Mouse (Mus musculus): ENCODE data around the gene Ints7. TPM values are rescaled to one million over a fixed set of nuclear protein-coding genes. Genes with fewer than 3 reads are reported as not detected.

Ints7 gene
- polyA plus RNA-seq, 1 experiment from 2014 or later: 38.5 TPM

DNA sequence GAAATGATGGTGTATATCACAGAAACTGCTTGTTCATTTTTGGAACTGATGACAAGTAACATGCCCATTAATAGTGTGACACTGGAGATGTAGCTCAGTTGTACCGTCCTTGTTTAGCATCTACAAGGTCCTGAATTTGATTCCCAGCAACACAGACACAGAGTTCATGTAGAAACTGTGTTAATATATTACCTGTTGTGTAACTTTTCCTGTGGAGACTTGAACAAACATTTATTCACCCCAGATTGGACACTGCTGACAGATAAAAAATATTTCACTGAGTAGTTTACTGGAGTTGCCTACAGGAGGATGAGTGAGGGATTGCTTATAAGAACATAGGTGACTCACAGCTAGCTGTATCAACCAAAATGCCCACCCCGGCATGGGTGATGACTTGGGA is 13.3 kb downstream of the Ints7 start:
- no peak for ATAC-seq (replicated peaks; ENCODE audit: insufficient number of reproducible peaks, low FRiP score, low TSS enrichment)
- H3K36me3 ChIP-seq (ENCODE audit: control insufficient read depth, insufficient read depth, low read length): peaks cover 24% of the 10 kb centered on the region
- no peak overlapping the region for H3K4me2 ChIP-seq
- peaks cover 5% of the 10 kb centered on the region; the same call in 1 of the 2 replicates for H3K4me1 ChIP-seq (ENCODE audit: control insufficient read depth, insufficient read depth, low read length)
- no peak overlapping the region for H3K27ac ChIP-seq (ENCODE audit: low read depth, low read length)
- H3K9ac ChIP-seq (ENCODE audit: low read depth, low read length): no peak overlapping the region
- no peak overlapping the region for H3K4me3 ChIP-seq (ENCODE audit: low read depth, low read length)
- 96% methylated on average over 2 of the region's 2 CpGs for WGBS (ENCODE audit: insufficient replicate concordance)
- no peaks in the 10 kb centered on the region for H3K9me3 ChIP-seq (replicated peaks; ENCODE audit: control insufficient read depth, low read length)
- H3K27me3 ChIP-seq (ENCODE audit: control insufficient read depth, insufficient read depth, low read length): no peaks in the 10 kb centered on the region

DNA sequence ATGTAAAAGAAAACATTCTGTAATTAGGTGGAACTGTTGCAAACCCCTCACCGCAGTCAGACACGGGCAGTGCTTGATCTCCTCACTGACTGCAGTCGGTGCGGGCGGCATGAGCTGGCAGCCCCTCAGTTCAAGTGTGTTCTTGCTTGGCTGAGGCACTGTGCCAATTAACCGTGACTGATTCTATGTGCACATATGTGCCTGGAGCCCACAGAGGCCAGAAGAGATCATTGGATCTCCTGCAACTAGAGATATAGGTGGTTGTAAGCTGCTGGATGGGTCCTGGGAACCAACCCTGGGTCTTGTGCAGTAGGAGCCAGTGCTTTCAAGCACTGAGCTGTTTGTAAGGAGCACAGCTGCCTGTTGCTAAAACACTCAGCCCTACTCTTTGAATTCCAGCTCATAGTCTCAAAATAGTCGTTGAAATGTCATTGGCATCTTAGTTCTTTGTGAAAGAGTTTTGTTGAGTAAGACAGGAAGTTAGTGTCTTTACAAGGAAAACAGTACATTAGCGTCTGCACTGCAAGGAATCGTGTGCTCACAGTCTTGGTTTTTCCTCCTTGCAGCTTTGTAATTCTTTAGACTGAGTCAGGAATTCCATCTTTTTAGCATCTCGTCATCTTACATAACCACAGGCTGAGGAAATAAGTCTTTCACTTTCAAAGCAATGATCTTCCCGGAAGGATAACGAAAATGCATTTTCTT is 16.7 kb downstream of the Ints7 start:
- peaks cover 21% of the 10 kb centered on the region for H3K36me3 ChIP-seq (ENCODE audit: control insufficient read depth, insufficient read depth, low read length)
- H3K4me3 ChIP-seq (ENCODE audit: low read depth, low read length): no peak overlapping the region
- 82% methylated on average over 12 of the region's 12 CpGs for WGBS (ENCODE audit: insufficient replicate concordance)
- no peak overlapping the region for H3K27ac ChIP-seq (ENCODE audit: low read depth, low read length)
- no peaks in the 10 kb centered on the region for H3K27me3 ChIP-seq (ENCODE audit: control insufficient read depth, insufficient read depth, low read length)
- H3K4me1 ChIP-seq (ENCODE audit: control insufficient read depth, insufficient read depth, low read length): peaks cover 5% of the 10 kb centered on the region; the same call in 1 of the 2 replicates
- H3K4me2 ChIP-seq: no peak overlapping the region
- H3K9ac ChIP-seq (ENCODE audit: low read depth, low read length): no peak overlapping the region
- no peak for ATAC-seq (replicated peaks; ENCODE audit: insufficient number of reproducible peaks, low FRiP score, low TSS enrichment)
- H3K9me3 ChIP-seq (replicated peaks; ENCODE audit: control insufficient read depth, low read length): no peaks in the 10 kb centered on the region

DNA sequence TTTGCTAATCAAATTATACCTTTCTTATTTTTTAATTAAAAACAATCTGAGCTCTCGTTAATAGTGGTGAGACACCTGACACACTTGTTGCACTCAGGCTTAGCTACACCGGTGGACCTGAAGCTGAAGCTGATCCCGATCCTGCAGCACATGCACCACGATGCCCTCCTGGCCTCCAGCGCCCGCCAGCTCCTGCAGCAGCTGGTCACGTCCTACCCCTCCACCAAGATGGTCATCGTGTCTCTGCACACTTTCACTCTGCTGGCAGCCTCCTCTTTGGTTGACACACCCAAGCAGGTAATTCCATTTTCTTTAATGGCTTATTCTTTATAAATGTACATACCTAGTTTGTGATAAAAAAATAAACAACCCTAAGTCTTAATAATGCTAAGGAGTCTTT is 20.6 kb downstream of the Ints7 start:
- ATAC-seq (replicated peaks; ENCODE audit: insufficient number of reproducible peaks, low FRiP score, low TSS enrichment): no peak
- 90% methylated on average over 8 of the region's 8 CpGs for WGBS (ENCODE audit: insufficient replicate concordance)
- no peak overlapping the region for H3K4me2 ChIP-seq
- no peak overlapping the region for H3K9ac ChIP-seq (ENCODE audit: low read depth, low read length)
- H3K27ac ChIP-seq (ENCODE audit: low read depth, low read length): no peak overlapping the region
- peaks cover 5% of the 10 kb centered on the region; the same call in 1 of the 2 replicates for H3K4me1 ChIP-seq (ENCODE audit: control insufficient read depth, insufficient read depth, low read length)
- peaks cover 18% of the 10 kb centered on the region for H3K36me3 ChIP-seq (ENCODE audit: control insufficient read depth, insufficient read depth, low read length)
- H3K4me3 ChIP-seq (ENCODE audit: low read depth, low read length): no peak overlapping the region
- no peaks in the 10 kb centered on the region for H3K9me3 ChIP-seq (replicated peaks; ENCODE audit: control insufficient read depth, low read length)
- no peaks in the 10 kb centered on the region for H3K27me3 ChIP-seq (ENCODE audit: control insufficient read depth, insufficient read depth, low read length)

DNA sequence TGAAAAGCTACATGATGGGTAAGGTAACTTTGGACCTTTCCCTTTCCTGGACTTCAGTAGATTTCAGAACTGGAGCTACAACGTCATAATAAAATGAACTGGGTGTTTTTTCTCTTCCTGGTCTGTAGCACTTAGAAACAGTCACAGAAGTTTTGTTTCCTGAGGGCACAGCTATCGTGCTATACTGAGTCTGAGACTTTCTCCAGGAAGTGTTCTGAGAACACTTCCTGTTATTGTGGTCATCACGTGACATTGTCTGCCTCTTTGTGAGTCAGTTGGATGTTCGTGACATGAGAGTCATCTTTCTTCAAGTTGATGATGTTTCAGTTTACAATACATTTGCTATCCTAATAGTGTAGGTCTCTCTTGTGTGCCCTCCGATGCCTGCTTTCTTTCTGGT is 23.8 kb downstream of the Ints7 start:
- H3K4me1 ChIP-seq (ENCODE audit: control insufficient read depth, insufficient read depth, low read length): no peaks in the 10 kb centered on the region
- no peak overlapping the region for H3K27ac ChIP-seq (ENCODE audit: low read depth, low read length)
- H3K36me3 ChIP-seq (ENCODE audit: control insufficient read depth, insufficient read depth, low read length): peaks cover 18% of the 10 kb centered on the region
- no peaks in the 10 kb centered on the region for H3K9me3 ChIP-seq (replicated peaks; ENCODE audit: control insufficient read depth, low read length)
- H3K4me2 ChIP-seq: no peak overlapping the region
- H3K4me3 ChIP-seq (ENCODE audit: low read depth, low read length): no peak overlapping the region
- ATAC-seq (replicated peaks; ENCODE audit: insufficient number of reproducible peaks, low FRiP score, low TSS enrichment): no peak
- H3K9ac ChIP-seq (ENCODE audit: low read depth, low read length): no peak overlapping the region
- H3K27me3 ChIP-seq (ENCODE audit: control insufficient read depth, insufficient read depth, low read length): no peaks in the 10 kb centered on the region
- WGBS (ENCODE audit: insufficient replicate concordance): 75% methylated on average over 5 of the region's 5 CpGs

DNA sequence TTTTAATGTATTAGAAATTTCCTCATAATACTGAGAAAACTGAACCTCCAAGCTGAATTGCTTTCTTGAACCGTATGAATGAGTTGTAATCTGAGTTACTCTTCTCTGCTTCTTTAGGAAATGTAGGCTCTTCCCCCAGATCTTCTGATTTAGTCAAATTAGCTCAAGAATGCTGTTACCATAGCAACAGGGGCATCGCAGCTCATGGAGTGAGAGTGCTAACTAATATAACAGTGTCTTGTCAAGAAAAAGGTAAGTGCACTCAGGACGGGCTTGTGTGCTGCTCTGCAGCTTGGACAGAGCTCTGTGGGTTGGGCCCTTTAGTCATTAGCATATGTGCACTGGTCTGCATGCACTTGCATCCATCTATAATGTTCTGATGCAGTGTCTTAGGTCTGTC is 29.3 kb downstream of the Ints7 start:
- ATAC-seq (replicated peaks; ENCODE audit: insufficient number of reproducible peaks, low FRiP score, low TSS enrichment): no peak
- H3K36me3 ChIP-seq (ENCODE audit: control insufficient read depth, insufficient read depth, low read length): peaks cover 38% of the 10 kb centered on the region
- 82% methylated on average over 3 of the region's 3 CpGs for WGBS (ENCODE audit: insufficient replicate concordance)
- H3K9ac ChIP-seq (ENCODE audit: low read depth, low read length): no peak overlapping the region
- no peak overlapping the region for H3K27ac ChIP-seq (ENCODE audit: low read depth, low read length)
- no peaks in the 10 kb centered on the region for H3K27me3 ChIP-seq (ENCODE audit: control insufficient read depth, insufficient read depth, low read length)
- no peaks in the 10 kb centered on the region for H3K9me3 ChIP-seq (replicated peaks; ENCODE audit: control insufficient read depth, low read length)
- H3K4me3 ChIP-seq (ENCODE audit: low read depth, low read length): no peak overlapping the region
- no peaks in the 10 kb centered on the region for H3K4me1 ChIP-seq (ENCODE audit: control insufficient read depth, insufficient read depth, low read length)
- H3K4me2 ChIP-seq: no peak overlapping the region

DNA sequence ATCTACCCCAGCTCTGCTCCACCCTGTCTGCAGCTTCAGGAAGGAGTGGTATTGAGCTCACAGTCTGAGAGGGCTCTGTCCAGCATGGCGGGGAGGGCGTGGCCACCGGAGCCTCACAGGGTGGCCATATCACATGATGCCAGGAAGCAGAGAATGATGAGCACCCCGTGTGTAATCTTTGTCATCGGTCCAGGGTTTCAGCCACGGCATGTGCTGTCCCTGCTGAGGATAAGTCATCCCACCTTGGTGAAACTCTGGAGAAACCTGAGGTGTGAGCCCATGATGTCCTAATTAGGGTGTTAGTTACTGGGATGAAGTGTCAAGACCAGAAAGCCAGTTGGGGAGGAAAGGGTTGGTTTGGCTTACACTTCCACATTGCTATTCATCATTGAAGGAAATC is 33.6 kb downstream of the Ints7 start:
- WGBS (ENCODE audit: insufficient replicate concordance): 89% methylated on average over 6 of the region's 6 CpGs
- H3K36me3 ChIP-seq (ENCODE audit: control insufficient read depth, insufficient read depth, low read length): peaks cover 59% of the 10 kb centered on the region
- H3K27ac ChIP-seq (ENCODE audit: low read depth, low read length): no peak overlapping the region
- no peaks in the 10 kb centered on the region for H3K9me3 ChIP-seq (replicated peaks; ENCODE audit: control insufficient read depth, low read length)
- no peaks in the 10 kb centered on the region for H3K4me1 ChIP-seq (ENCODE audit: control insufficient read depth, insufficient read depth, low read length)
- H3K27me3 ChIP-seq (ENCODE audit: control insufficient read depth, insufficient read depth, low read length): no peaks in the 10 kb centered on the region
- no peak for ATAC-seq (replicated peaks; ENCODE audit: insufficient number of reproducible peaks, low FRiP score, low TSS enrichment)
- H3K4me3 ChIP-seq (ENCODE audit: low read depth, low read length): no peak overlapping the region
- no peak overlapping the region for H3K9ac ChIP-seq (ENCODE audit: low read depth, low read length)
- H3K4me2 ChIP-seq: no peak overlapping the region

DNA sequence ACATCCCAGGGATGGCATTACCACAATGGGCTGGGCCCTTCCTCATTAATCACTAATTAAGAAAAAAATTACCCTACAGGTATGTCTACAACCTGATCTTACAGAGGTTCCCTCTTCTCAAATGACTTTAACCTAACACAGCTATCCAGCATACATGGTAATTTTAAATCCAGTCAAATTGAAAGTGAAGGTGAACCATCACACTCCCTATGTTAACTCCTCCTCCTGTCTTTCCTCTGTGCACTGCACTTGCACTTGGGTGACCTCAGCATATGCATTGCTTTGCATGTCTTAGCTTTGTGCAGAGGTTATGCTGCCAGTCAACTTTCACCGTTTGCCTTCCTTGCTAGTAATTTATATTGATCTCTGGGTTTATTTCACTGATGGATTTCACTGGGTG is 34.1 kb downstream of the Ints7 start:
- H3K9ac ChIP-seq (ENCODE audit: low read depth, low read length): no peak overlapping the region
- no peak overlapping the region for H3K4me2 ChIP-seq
- no peaks in the 10 kb centered on the region for H3K4me1 ChIP-seq (ENCODE audit: control insufficient read depth, insufficient read depth, low read length)
- no peak overlapping the region for H3K4me3 ChIP-seq (ENCODE audit: low read depth, low read length)
- peaks cover 61% of the 10 kb centered on the region for H3K36me3 ChIP-seq (ENCODE audit: control insufficient read depth, insufficient read depth, low read length)
- H3K9me3 ChIP-seq (replicated peaks; ENCODE audit: control insufficient read depth, low read length): no peaks in the 10 kb centered on the region
- no peak overlapping the region for H3K27ac ChIP-seq (ENCODE audit: low read depth, low read length)
- WGBS (ENCODE audit: insufficient replicate concordance): 98% methylated on average over 1 of the region's 1 CpGs
- H3K27me3 ChIP-seq (ENCODE audit: control insufficient read depth, insufficient read depth, low read length): no peaks in the 10 kb centered on the region
- ATAC-seq (replicated peaks; ENCODE audit: insufficient number of reproducible peaks, low FRiP score, low TSS enrichment): no peak

DNA sequence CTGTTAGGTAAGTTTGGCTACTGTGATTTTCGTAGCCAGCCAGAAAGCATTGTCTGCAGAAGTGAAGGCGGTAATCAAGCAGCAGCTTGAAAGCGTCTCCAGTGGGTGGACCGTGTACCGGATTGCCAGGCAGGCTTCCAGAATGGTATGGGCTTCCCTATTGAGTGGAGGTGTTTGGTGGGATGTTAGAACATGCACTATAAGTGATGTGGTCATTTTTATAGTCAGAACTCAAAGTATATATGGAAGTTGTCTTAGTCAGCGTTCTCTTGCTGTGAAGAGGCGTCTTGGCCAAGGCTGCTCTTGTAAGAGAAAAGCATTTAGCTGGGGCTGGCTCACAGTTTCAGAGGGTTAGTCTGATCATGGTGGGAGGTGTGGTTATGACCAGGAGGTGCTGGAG is 34.9 kb downstream of the Ints7 start:
- Histone ChIP-seq H3K9me3 (replicated peaks; ENCODE audit: control insufficient read depth, low read length) (no peaks in the 10 kb centered on the region), H3K4me1 (ENCODE audit: control insufficient read depth, insufficient read depth, low read length) (no peaks in the 10 kb centered on the region), H3K9ac (ENCODE audit: low read depth, low read length) (no peak overlapping the region), H3K4me3 (ENCODE audit: low read depth, low read length) (no peak overlapping the region), H3K27ac (ENCODE audit: low read depth, low read length) (no peak overlapping the region), H3K4me2 (no peak overlapping the region), H3K36me3 (ENCODE audit: control insufficient read depth, insufficient read depth, low read length) (peaks cover 61% of the 10 kb centered on the region), H3K27me3 (ENCODE audit: control insufficient read depth, insufficient read depth, low read length) (no peaks in the 10 kb centered on the region)
- WGBS (ENCODE audit: insufficient replicate concordance): 94% methylated on average over 7 of the region's 7 CpGs
- ATAC-seq (replicated peaks; ENCODE audit: insufficient number of reproducible peaks, low FRiP score, low TSS enrichment): no peak

DNA sequence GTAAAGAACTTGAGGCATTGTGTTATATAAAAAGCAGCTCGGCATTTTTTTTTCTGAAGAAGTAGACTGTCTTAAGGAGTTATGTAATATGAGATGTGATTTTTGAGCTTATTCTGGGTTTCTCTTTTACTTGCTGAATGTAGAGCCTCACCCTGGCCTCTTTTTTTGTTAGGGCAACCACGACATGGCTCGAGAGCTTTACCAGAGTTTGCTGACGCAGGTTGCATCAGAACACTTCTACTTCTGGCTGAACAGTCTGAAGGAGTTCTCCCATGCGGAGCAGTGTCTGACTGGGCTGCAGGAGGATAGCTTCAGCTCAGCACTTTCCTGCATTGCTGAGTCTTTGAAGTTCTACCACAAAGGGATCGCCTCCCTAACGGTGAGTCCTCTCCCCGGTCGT is 36.2 kb downstream of the Ints7 start:
- Histone ChIP-seq H3K9ac (ENCODE audit: low read depth, low read length) (no peak overlapping the region), H3K4me2 (no peak overlapping the region), H3K4me3 (ENCODE audit: low read depth, low read length) (no peak overlapping the region), H3K36me3 (ENCODE audit: control insufficient read depth, insufficient read depth, low read length) (peaks cover 66% of the 10 kb centered on the region), H3K9me3 (replicated peaks; ENCODE audit: control insufficient read depth, low read length) (no peaks in the 10 kb centered on the region), H3K27ac (ENCODE audit: low read depth, low read length) (no peak overlapping the region), H3K27me3 (ENCODE audit: control insufficient read depth, insufficient read depth, low read length) (no peaks in the 10 kb centered on the region), H3K4me1 (ENCODE audit: control insufficient read depth, insufficient read depth, low read length) (no peaks in the 10 kb centered on the region)
- WGBS (ENCODE audit: insufficient replicate concordance): 90% methylated on average over 9 of the region's 9 CpGs
- ATAC-seq (replicated peaks; ENCODE audit: insufficient number of reproducible peaks, low FRiP score, low TSS enrichment): no peak
